Mouse (Mus musculus): ENCODE data around the gene Lxn.
A peak's percentile ranks its signal among the peaks of the same experiment; 100 is the strongest.

Lxn gene

DNA sequence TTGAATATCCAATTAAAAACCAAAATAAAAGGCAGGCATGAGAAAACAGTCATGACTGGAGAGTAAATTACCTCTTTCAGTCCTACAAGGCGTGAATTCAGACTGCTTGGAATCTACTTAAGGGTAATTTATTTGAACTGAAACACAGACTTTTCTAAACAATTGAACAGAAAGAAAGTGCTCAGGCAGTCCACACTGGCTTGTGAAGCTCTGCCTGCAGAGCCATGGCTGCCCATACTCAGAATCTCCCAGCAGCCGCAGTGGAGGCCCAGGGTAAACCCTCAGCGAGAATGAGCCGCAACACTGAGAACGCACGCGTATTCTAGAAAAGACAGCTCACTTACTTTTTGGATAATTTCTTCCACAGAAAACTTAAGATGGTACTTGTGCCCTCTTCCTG is 1.7 kb downstream of the Lxn start:
- DNase-seq (ENCODE audit: low spot score) = no peak

GRCm38 (mm10) chr3:67459881-67460280 is 3.8 kb downstream of the Lxn start:
- no peak for DNase-seq (ENCODE audit: low spot score)

GRCm38 (mm10) chr3:67450601-67451210 is 13.0 kb downstream of the Lxn start:
- no peak for DNase-seq (ENCODE audit: low spot score)

- no peak for DNase-seq (ENCODE audit: low spot score)
Measured at GRCm38 (mm10) chr3:67449660-67450059, 14.1 kb downstream of the Lxn start.

DNA sequence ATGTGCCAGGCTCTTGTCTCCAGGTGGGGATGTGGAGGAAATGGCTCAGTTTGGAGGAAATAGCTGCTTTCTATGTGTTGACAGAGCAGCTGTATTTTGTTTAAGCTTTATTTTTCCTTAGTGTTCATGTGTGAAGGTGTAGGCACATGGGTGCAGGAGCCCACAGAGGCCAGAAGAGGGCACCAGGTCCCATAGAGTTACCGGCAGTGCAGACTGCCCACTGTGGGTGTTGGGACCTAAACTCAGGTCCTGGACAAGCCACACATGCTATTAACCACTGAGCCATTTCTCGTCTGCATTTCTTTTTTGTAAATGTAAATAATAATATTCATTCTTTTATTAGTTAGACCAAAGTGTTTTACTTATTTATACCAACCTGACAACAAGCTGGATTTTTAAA is 16.6 kb downstream of the Lxn start:
- DNase-seq (ENCODE audit: low spot score) = no peak

- DNase-seq (ENCODE audit: low spot score) = no peak
Measured at GRCm38 (mm10) chr3:67434011-67434410, 29.7 kb downstream of the Lxn start.

DNA sequence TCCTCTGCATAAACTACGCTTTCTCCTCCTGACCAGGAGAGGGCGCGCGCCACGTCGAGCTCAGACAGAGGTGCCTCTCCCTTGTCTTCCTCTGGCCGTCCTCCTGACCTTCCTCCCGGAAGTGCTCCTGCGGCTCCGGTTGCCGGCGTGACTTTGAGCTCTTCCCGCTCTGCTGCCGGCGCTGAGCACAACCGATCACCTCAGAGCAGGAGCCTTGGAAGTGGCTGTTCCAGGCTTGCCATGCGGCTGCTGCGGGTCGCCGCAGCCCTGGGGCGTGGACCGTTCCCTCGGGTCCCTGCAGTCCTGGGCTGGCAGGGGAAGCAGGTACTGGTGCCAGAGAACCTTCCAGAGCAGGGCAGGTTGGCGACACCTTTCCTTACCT is 33.7 kb downstream of the Lxn start, which contains the start of gene Gfm1:
TSS of gene Gfm1 (plus strand) at position 98 of the 382 bp plus-strand sequence.
- DNase-seq (ENCODE audit: low spot score) = peak; percentile 43

GRCm38 (mm10) chr3:67429338-67429998 is 34.3 kb downstream of the Lxn start:
- DNase-seq (ENCODE audit: low spot score) = no peak
